Mouse (Mus musculus) megakaryocyte, embryonic 14.5 days (primary cell): Measurements from ENCODE around the gene Slc6a16. TPM values are rescaled to one million over a fixed set of nuclear protein-coding genes. Genes with fewer than 3 reads are reported as not detected.

ENCODE experiments used
- H3K27me3 ChIP-seq: replicated peaks from 2 replicates; pipeline ENCODE3; 2012; ENCODE audit warnings: inconsistent platforms
- H3K36me3 ChIP-seq: replicated peaks from 2 replicates; pipeline ENCODE3; 2012; ENCODE audit warnings: low read length, inconsistent platforms, mixed read lengths
- H3K4me1 ChIP-seq: 2 replicates; pipeline ENCODE4 v1.6.1; 2012; ENCODE audit warnings: inconsistent platforms
- H3K4me3 ChIP-seq: replicated peaks from 2 replicates; pipeline ENCODE3; 2012; ENCODE audit warnings: moderate library complexity, mild to moderate bottlenecking, inconsistent platforms
- H3K9me3 ChIP-seq: 2 replicates; pipeline ENCODE4 v1.6.1; 2012; ENCODE audit warnings: inconsistent platforms
- FLI1 ChIP-seq: IDR thresholded peaks from 2 replicates; pipeline ENCODE4 v1.6.1; 2012; ENCODE audit warnings: low read length, inconsistent platforms, mixed read lengths
- GATA1 ChIP-seq: IDR thresholded peaks from 3 replicates; pipeline ENCODE4 v1.6.1; 2012; ENCODE audit warnings: mixed read lengths, low read length, inconsistent platforms, borderline replicate concordance
- polyA plus RNA-seq: library from polyadenylated mRNA; stranded (reverse); fragments of >175 nt; gene quantifications from 2 replicates; pipeline ENCODE4 v1.2.3, GENCODE M21; 2012; ENCODE audit warnings: low replicate concordance; ENCODE audit not compliant: insufficient read depth

Gene Slc6a16
- polyA plus RNA-seq, 1 experiment: not detected

- Histone ChIP-seq H3K27me3 (peaks cover 63% of the 10 kb centered on the region), H3K9me3 (peaks cover 9% of the 10 kb centered on the region), H3K4me1 (peaks cover 12% of the 10 kb centered on the region), H3K36me3 (no peaks in the 10 kb centered on the region), H3K4me3 (no peak overlapping the region)
- no peak for TF ChIP-seq FLI1
- TF ChIP-seq GATA1: no peak
Measured at GRCm38 (mm10) chr7:45272786-45273412, 32.0 kb downstream of the Slc6a16 start.

GRCm38 (mm10) chr7:45273672-45274071 is 32.8 kb downstream of the Slc6a16 start:
- no peak overlapping the region for H3K4me3 ChIP-seq
- peaks cover 59% of the 10 kb centered on the region for H3K27me3 ChIP-seq
- H3K36me3 ChIP-seq: no peaks in the 10 kb centered on the region
- no peak for TF ChIP-seq GATA1
- H3K4me1 ChIP-seq: peaks cover 9% of the 10 kb centered on the region
- peaks cover 9% of the 10 kb centered on the region for H3K9me3 ChIP-seq

GRCm38 (mm10) chr7:45277136-45277760 is 36.4 kb downstream of the Slc6a16 start, which contains the start of gene Slc6a21:
Gene Slc6a21, plus strand, starts transcription at chr7:45277513.
- Histone ChIP-seq H3K9me3 (no peaks in the 10 kb centered on the region), H3K4me1 (peaks cover 9% of the 10 kb centered on the region), H3K27me3 (peaks cover 65% of the 10 kb centered on the region), H3K4me3 (peak within 1 kb of the TSS; percentile 91), H3K36me3 (no peaks in the 10 kb centered on the region)
- TF ChIP-seq GATA1 (no peak), FLI1 (no peak)

- Histone ChIP-seq H3K36me3 (no peaks in the 10 kb centered on the region), H3K4me3 (no peak overlapping the region)
Measured at GRCm38 (mm10) chr7:45286486-45286885, 45.6 kb downstream of the Slc6a16 start.

GRCm38 (mm10) chr7:45296626-45297025 is 55.7 kb downstream of the Slc6a16 start:
- Histone ChIP-seq H3K36me3 (no peaks in the 10 kb centered on the region), H3K4me1 (peaks cover 18% of the 10 kb centered on the region; the same call in 1 of the 2 replicates), H3K27me3 (peaks cover 42% of the 10 kb centered on the region), H3K4me3 (no peak overlapping the region), H3K9me3 (peaks cover 4% of the 10 kb centered on the region)
- TF ChIP-seq GATA1 (no peak), FLI1 (no peak)

More at GRCm38 (mm10) chr7:45286486-45286885, 45.6 kb downstream of the Slc6a16 start:
- Histone ChIP-seq H3K27me3 (peaks cover 65% of the 10 kb centered on the region), H3K9me3 (peaks cover 18% of the 10 kb centered on the region), H3K4me1 (no peaks in the 10 kb centered on the region)
- TF ChIP-seq FLI1 (no peak), GATA1 (no peak)

- peaks cover 18% of the 10 kb centered on the region; the same call in 1 of the 2 replicates for H3K4me1 ChIP-seq
- H3K27me3 ChIP-seq: peaks cover 42% of the 10 kb centered on the region
- H3K9me3 ChIP-seq: no peaks in the 10 kb centered on the region
- H3K4me3 ChIP-seq: no peak overlapping the region
- no peak for TF ChIP-seq GATA1
- no peak for TF ChIP-seq FLI1
- H3K36me3 ChIP-seq: no peaks in the 10 kb centered on the region
Measured at GRCm38 (mm10) chr7:45297563-45297962, 56.7 kb downstream of the Slc6a16 start.

GRCm38 (mm10) chr7:45299752-45300151 is 58.9 kb downstream of the Slc6a16 start:
- Histone ChIP-seq H3K4me1 (peaks cover 24% of the 10 kb centered on the region; the same call in 1 of the 2 replicates), H3K4me3 (no peak overlapping the region), H3K36me3 (peaks cover 16% of the 10 kb centered on the region), H3K9me3 (no peaks in the 10 kb centered on the region), H3K27me3 (peaks cover 46% of the 10 kb centered on the region)
- TF ChIP-seq GATA1 (no peak), FLI1 (no peak)

GRCm38 (mm10) chr7:45300270-45300669 is 59.4 kb downstream of the Slc6a16 start:
- TF ChIP-seq FLI1 (no peak), GATA1 (no peak)
- H3K27me3 ChIP-seq: peaks cover 48% of the 10 kb centered on the region

GRCm38 (mm10) chr7:45302626-45303025 is 61.7 kb downstream of the Slc6a16 start:
- no peak for TF ChIP-seq FLI1
- TF ChIP-seq GATA1: no peak
- H3K27me3 ChIP-seq: peaks cover 37% of the 10 kb centered on the region
- H3K36me3 ChIP-seq: peaks cover 17% of the 10 kb centered on the region
- H3K4me3 ChIP-seq: no peak overlapping the region
- peaks cover 31% of the 10 kb centered on the region for H3K4me1 ChIP-seq
- no peaks in the 10 kb centered on the region for H3K9me3 ChIP-seq

More at GRCm38 (mm10) chr7:45300270-45300669, 59.4 kb downstream of the Slc6a16 start:
- no peak overlapping the region for H3K4me3 ChIP-seq
- H3K36me3 ChIP-seq: peaks cover 17% of the 10 kb centered on the region
- peaks cover 26% of the 10 kb centered on the region for H3K4me1 ChIP-seq
- H3K9me3 ChIP-seq: no peaks in the 10 kb centered on the region

GRCm38 (mm10) chr7:45304869-45305268 is 64.0 kb downstream of the Slc6a16 start:
- peaks cover 40% of the 10 kb centered on the region for H3K4me1 ChIP-seq
- no peak for TF ChIP-seq GATA1
- TF ChIP-seq FLI1: no peak
- H3K27me3 ChIP-seq: peaks cover 27% of the 10 kb centered on the region
- no peaks in the 10 kb centered on the region for H3K9me3 ChIP-seq
- no peak overlapping the region for H3K4me3 ChIP-seq
- H3K36me3 ChIP-seq: peaks cover 17% of the 10 kb centered on the region
